9 mouse cellular contexts compared by ENCODE assay signal in genomic region chr2:14165618-14166344, GRCm38 (mm10). TPM values are rescaled to one million over a fixed set of nuclear protein-coding genes. Genes with fewer than 3 reads are reported as not detected.
DNase-seq lines count a peak whose midpoint lies in the region; ATAC-seq lines count a peak whose summit lies in the region.
"Had no signal": no experiment of that assay in that cellular context is flagged by ENCODE, and none has a peak within 500 bp of the region (broad histone marks: within the 10 kb centered on the region; RNA-seq: fewer than 3 reads in every experiment).

No protein-coding gene starts in this region.

- H3K9me3 ChIP-seq in lung, embryonic 15.5 days, result no peaks in the 10 kb centered on the region
- no peaks in the 10 kb centered on the region for H3K9me3 ChIP-seq in midbrain, embryonic 10.5 days (replicated peaks)

- ATAC-seq in lung, embryonic 15.5 days (ENCODE audit: borderline replicate concordance, extremely low read depth, low FRiP score, low TSS enrichment), result peak; percentile 79
- 0 out of 2 replicates have a peak, but pooled peaks have one; percentile 23 for ATAC-seq in megakaryocyte-erythroid progenitor cell, adult 5-6 weeks (replicated peaks; ENCODE audit: low FRiP score, low TSS enrichment, poor library complexity, severe bottlenecking)
- no peak for ATAC-seq in inflammation-experienced regulatory T-cells, adult 6 months

- no peaks in the 10 kb centered on the region for H3K36me3 ChIP-seq in lung, embryonic 15.5 days
- no peaks in the 10 kb centered on the region for H3K36me3 ChIP-seq in midbrain, embryonic 10.5 days

- H3K27ac ChIP-seq in lung, embryonic 15.5 days, result peak overlapping the region; percentile 32; the same call in 1 of the 2 replicates
- H3K27ac ChIP-seq in midbrain, embryonic 10.5 days (replicated peaks), result no peak overlapping the region
- H3K27ac ChIP-seq: layer of hippocampus, adult 2 months had no signal

- DNase-seq in adrenal gland, adult 2 months, result peak; percentile 17
- DNase-seq in adrenal gland, adult 18-20 months (ENCODE audit: low spot score in 2 of 2), result no peak
- no peak for DNase-seq in lung, postnatal 4 days
- DNase-seq in heart, postnatal 4 days, result peak; percentile 16
- no peak for DNase-seq in midbrain, embryonic 10.5 days (ENCODE audit: low spot score)

- no peak overlapping the region for H3K4me3 ChIP-seq in lung, embryonic 15.5 days
- H3K4me3 ChIP-seq in midbrain, embryonic 10.5 days, result no peak overlapping the region
- H3K4me3 ChIP-seq: layer of hippocampus, adult 2 months had no signal

- H3K9ac ChIP-seq in lung, embryonic 15.5 days, result no peak overlapping the region

- no peaks in the 10 kb centered on the region for H3K4me1 ChIP-seq in lung, embryonic 15.5 days
- H3K4me1 ChIP-seq in midbrain, embryonic 10.5 days, result peaks cover 6% of the 10 kb centered on the region; the same call in 1 of the 2 replicates

- H3K4me2 ChIP-seq in lung, embryonic 15.5 days, result no peak overlapping the region

- H3K27me3 ChIP-seq in lung, embryonic 15.5 days, result no peaks in the 10 kb centered on the region
- H3K27me3 ChIP-seq in midbrain, embryonic 10.5 days (ENCODE audit: low read depth, poor library complexity, severe bottlenecking), result no peaks in the 10 kb centered on the region

- 54% methylated on average over 3 of the region's 3 CpGs for WGBS in lung, embryonic 15.5 days
- WGBS in midbrain, embryonic 10.5 days, result 82% methylated on average over 3 of the region's 3 CpGs

RNA-seq across cellular contexts. Expression of gene Tmem236, which starts 8.5 kb away (rescaled TPM):
- not detected for total RNA-seq in adrenal gland, adult 2 months (2021)
- polyA plus RNA-seq in adrenal gland, adult 2 months (2012; rRNA removed), result 0.02 TPM in 1 of 2 replicates, not detected in the other
- not detected for total RNA-seq in adrenal gland, adult 18-20 months (2021)
- polyA plus RNA-seq in lung, embryonic 15.5 days (2015; fragmentation: Nextera tagmentation; extraction: Ambion mirVana), result 0.05 TPM in 1 of 2 replicates, not detected in the other
- under 1 TPM; 0.21 to 0.25 TPM for total RNA-seq in heart, postnatal 4 days (2021)
- not detected in 2 replicates for total RNA-seq in megakaryocyte-erythroid progenitor cell, adult 5-6 weeks (2014; fragmentation: Nextera tagmentation)
- total RNA-seq in megakaryocyte-erythroid progenitor cell, adult 5-6 weeks (2017), result not detected in 2 replicates
- polyA plus RNA-seq in inflammation-experienced regulatory T-cells, adult 6 months (2017; shearing (Covaris generic)), result not detected
- 0.04 TPM in 2 replicates for polyA plus RNA-seq in midbrain, embryonic 10.5 days (2016; fragmentation: Nextera tagmentation; extraction: Ambion mirVana)

Comparison
In these comparisons a context has a peak if more than half of its experiments do, and no peak if none do; other contexts are left out.
1. DNase-seq: peak in adrenal gland, adult 2 months (single experiment) and heart, postnatal 4 days (single experiment); none in adrenal gland, adult 18-20 months (0 of 2), lung, postnatal 4 days (0 of 2) and midbrain, embryonic 10.5 days (single experiment).